Mouse (Mus musculus): ENCODE results near the gene Il3. TPM values are rescaled to one million over a fixed set of nuclear protein-coding genes. Genes with fewer than 3 reads are reported as not detected.

Gene Il3
- polyA plus RNA-seq, 1 experiment, result not detected

- H3K27me3 ChIP-seq (ENCODE audit: control insufficient read depth, insufficient read depth, insufficient read length), result no peaks in the 10 kb centered on the region
- H3ac ChIP-seq (ENCODE audit: control insufficient read depth, insufficient read length), result no peak overlapping the region
- H3K79me2 ChIP-seq (ENCODE audit: control insufficient read depth, insufficient read depth), result no peaks in the 10 kb centered on the region
- no peak overlapping the region for H3K4me2 ChIP-seq (ENCODE audit: low read depth)
- TF ChIP-seq E2F4 (IDR thresholded peaks at IDR 0.05; ENCODE audit: insufficient read depth) (no peak), REST (IDR thresholded peaks at IDR 0.05; ENCODE audit: insufficient read depth, insufficient read length) (no peak), POLR2AphosphoS2 (IDR thresholded peaks at IDR 0.05; ENCODE audit: insufficient read length, low read depth) (no peak), POLR2A (IDR thresholded peaks at IDR 0.05; ENCODE audit: insufficient read length, low read depth) (no peak), TCF3 (IDR thresholded peaks at IDR 0.05; ENCODE audit: insufficient read length, low read depth) (no peak), SRF (IDR thresholded peaks at IDR 0.05; ENCODE audit: control insufficient read depth, insufficient read length, low read depth) (no peak), MYOG (IDR thresholded peaks at IDR 0.05; ENCODE audit: control insufficient read depth in 1 of 3, insufficient read depth in 1 of 3, insufficient read length in 2 of 3, low read depth in 2 of 3) (no peak), MAX (IDR thresholded peaks at IDR 0.05; ENCODE audit: low read depth) (no peak), CEBPB (IDR thresholded peaks at IDR 0.05; ENCODE audit: insufficient read depth, poor library complexity, severe bottlenecking) (no peak), USF1 (IDR thresholded peaks at IDR 0.05; ENCODE audit: low read depth) (no peak), TCF12 (IDR thresholded peaks at IDR 0.05; ENCODE audit: insufficient read depth, poor library complexity, severe bottlenecking) (no peak), MYOD1 (IDR thresholded peaks at IDR 0.05; ENCODE audit: control insufficient read depth in 1 of 3, insufficient read length in 2 of 3, low read depth in 2 of 3) (no peak)
- H3K4me3 ChIP-seq, result no peak overlapping the region
- no peaks in the 10 kb centered on the region for H3K36me3 ChIP-seq (ENCODE audit: control insufficient read depth, insufficient read depth)
Measured at GRCm38 (mm10) chr11:54250575-54250974, 16.5 kb downstream of the Il3 start.

- TF ChIP-seq POLR2AphosphoS2 (IDR thresholded peaks at IDR 0.05; ENCODE audit: insufficient read length, low read depth) (no peak), POLR2A (IDR thresholded peaks at IDR 0.05; ENCODE audit: insufficient read length, low read depth) (no peak), E2F4 (IDR thresholded peaks at IDR 0.05; ENCODE audit: insufficient read depth) (no peak), MAX (IDR thresholded peaks at IDR 0.05; ENCODE audit: low read depth) (no peak), TCF12 (IDR thresholded peaks at IDR 0.05; ENCODE audit: insufficient read depth, poor library complexity, severe bottlenecking) (no peak), REST (IDR thresholded peaks at IDR 0.05; ENCODE audit: insufficient read depth, insufficient read length) (no peak), USF1 (IDR thresholded peaks at IDR 0.05; ENCODE audit: low read depth) (no peak), MYOD1 (IDR thresholded peaks at IDR 0.05; ENCODE audit: control insufficient read depth in 1 of 3, insufficient read length in 2 of 3, low read depth in 2 of 3) (no peak), TCF3 (IDR thresholded peaks at IDR 0.05; ENCODE audit: insufficient read length, low read depth) (no peak), CEBPB (IDR thresholded peaks at IDR 0.05; ENCODE audit: insufficient read depth, poor library complexity, severe bottlenecking) (no peak), SRF (IDR thresholded peaks at IDR 0.05; ENCODE audit: control insufficient read depth, insufficient read length, low read depth) (no peak), MYOG (IDR thresholded peaks at IDR 0.05; ENCODE audit: control insufficient read depth in 1 of 3, insufficient read depth in 1 of 3, insufficient read length in 2 of 3, low read depth in 2 of 3) (no peak)
- H3K4me3 ChIP-seq, result no peak overlapping the region
- no peaks in the 10 kb centered on the region for H3K27me3 ChIP-seq (ENCODE audit: control insufficient read depth, insufficient read depth, insufficient read length)
- H3K36me3 ChIP-seq (ENCODE audit: control insufficient read depth, insufficient read depth), result no peaks in the 10 kb centered on the region
- H3K79me2 ChIP-seq (ENCODE audit: control insufficient read depth, insufficient read depth), result no peaks in the 10 kb centered on the region
- no peak overlapping the region for H3ac ChIP-seq (ENCODE audit: control insufficient read depth, insufficient read length)
- no peak overlapping the region for H3K4me2 ChIP-seq (ENCODE audit: low read depth)
Measured at GRCm38 (mm10) chr11:54249748-54250147, 17.3 kb downstream of the Il3 start.

- no peaks in the 10 kb centered on the region for H3K36me3 ChIP-seq (ENCODE audit: control insufficient read depth, insufficient read depth)
- no peak for TF ChIP-seq MYOD1 (IDR thresholded peaks at IDR 0.05; ENCODE audit: control insufficient read depth in 1 of 3, insufficient read length in 2 of 3, low read depth in 2 of 3)
- no peak for TF ChIP-seq SRF (IDR thresholded peaks at IDR 0.05; ENCODE audit: control insufficient read depth, insufficient read length, low read depth)
- TF ChIP-seq TCF12 (IDR thresholded peaks at IDR 0.05; ENCODE audit: insufficient read depth, poor library complexity, severe bottlenecking), result no peak
- TF ChIP-seq E2F4 (IDR thresholded peaks at IDR 0.05; ENCODE audit: insufficient read depth), result no peak
- TF ChIP-seq REST (IDR thresholded peaks at IDR 0.05; ENCODE audit: insufficient read depth, insufficient read length), result no peak
- no peak for TF ChIP-seq TCF3 (IDR thresholded peaks at IDR 0.05; ENCODE audit: insufficient read length, low read depth)
- no peak for TF ChIP-seq POLR2AphosphoS2 (IDR thresholded peaks at IDR 0.05; ENCODE audit: insufficient read length, low read depth)
- H3K79me2 ChIP-seq (ENCODE audit: control insufficient read depth, insufficient read depth), result no peaks in the 10 kb centered on the region
- H3ac ChIP-seq (ENCODE audit: control insufficient read depth, insufficient read length), result no peak within 1 kb of the TSS
- no peak within 1 kb of the TSS for H3K4me3 ChIP-seq
- H3K4me2 ChIP-seq (ENCODE audit: low read depth), result no peak within 1 kb of the TSS
- no peaks in the 10 kb centered on the region for H3K27me3 ChIP-seq (ENCODE audit: control insufficient read depth, insufficient read depth, insufficient read length)
Measured at GRCm38 (mm10) chr11:54248940-54249717, 17.9 kb downstream of the Il3 start, which contains the start of gene Csf2. Gene Csf2 (minus strand): TSS chr11:54249667.

DNA sequence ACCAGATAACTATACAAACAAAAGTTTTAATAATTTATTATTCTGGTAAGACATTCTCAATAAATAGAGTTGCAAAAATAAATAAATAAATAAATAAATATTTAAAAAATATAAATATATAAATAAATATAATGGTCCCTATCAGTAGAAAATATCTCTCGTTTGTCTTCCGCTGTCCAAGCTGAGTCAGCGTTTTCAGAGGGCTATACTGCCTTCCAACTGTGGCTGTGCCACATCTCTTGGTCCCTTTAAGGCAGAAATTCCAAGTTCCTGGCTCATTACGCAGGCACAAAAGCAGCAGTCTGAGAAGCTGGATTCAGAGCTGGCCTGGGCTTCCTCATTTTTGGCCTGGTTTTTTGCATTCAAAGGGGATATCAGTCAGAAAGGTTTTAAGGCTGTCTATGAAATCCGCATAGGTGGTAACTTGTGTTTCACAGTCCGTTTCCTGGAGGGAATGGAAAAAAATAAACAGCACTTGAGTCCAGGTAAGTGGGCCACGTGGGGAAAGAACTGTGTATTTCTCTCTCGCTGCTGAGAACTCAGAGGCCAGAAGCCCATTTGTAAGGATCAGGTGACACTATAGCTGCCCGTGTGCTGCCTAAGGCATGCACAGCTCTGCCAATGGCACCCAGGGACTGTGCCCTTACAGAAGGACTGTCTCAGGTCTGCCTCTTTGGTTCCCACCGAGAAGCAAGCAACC, 19.7 kb downstream of the Il3 start:
- Histone ChIP-seq H3K36me3 (ENCODE audit: control insufficient read depth, insufficient read depth) (no peaks in the 10 kb centered on the region), H3K4me2 (ENCODE audit: low read depth) (no peak overlapping the region), H3K27me3 (ENCODE audit: control insufficient read depth, insufficient read depth, insufficient read length) (no peaks in the 10 kb centered on the region), H3K4me3 (no peak overlapping the region), H3K79me2 (ENCODE audit: control insufficient read depth, insufficient read depth) (no peaks in the 10 kb centered on the region), H3ac (ENCODE audit: control insufficient read depth, insufficient read length) (no peak overlapping the region)
- no peak for TF ChIP-seq MYOD1 (IDR thresholded peaks at IDR 0.05; ENCODE audit: control insufficient read depth in 1 of 3, insufficient read length in 2 of 3, low read depth in 2 of 3)
- no peak for TF ChIP-seq POLR2A (IDR thresholded peaks at IDR 0.05; ENCODE audit: insufficient read length, low read depth)
- no peak for TF ChIP-seq CEBPB (IDR thresholded peaks at IDR 0.05; ENCODE audit: insufficient read depth, poor library complexity, severe bottlenecking)
- TF ChIP-seq SRF (IDR thresholded peaks at IDR 0.05; ENCODE audit: control insufficient read depth, insufficient read length, low read depth), result no peak
- TF ChIP-seq MYOG (IDR thresholded peaks at IDR 0.05; ENCODE audit: control insufficient read depth in 1 of 3, insufficient read depth in 1 of 3, insufficient read length in 2 of 3, low read depth in 2 of 3), result no peak
- TF ChIP-seq E2F4 (IDR thresholded peaks at IDR 0.05; ENCODE audit: insufficient read depth), result no peak
- no peak for TF ChIP-seq REST (IDR thresholded peaks at IDR 0.05; ENCODE audit: insufficient read depth, insufficient read length)
- TF ChIP-seq TCF12 (IDR thresholded peaks at IDR 0.05; ENCODE audit: insufficient read depth, poor library complexity, severe bottlenecking), result no peak
- TF ChIP-seq TCF3 (IDR thresholded peaks at IDR 0.05; ENCODE audit: insufficient read length, low read depth), result no peak
- TF ChIP-seq MAX (IDR thresholded peaks at IDR 0.05; ENCODE audit: low read depth), result no peak
- no peak for TF ChIP-seq USF1 (IDR thresholded peaks at IDR 0.05; ENCODE audit: low read depth)
- TF ChIP-seq POLR2AphosphoS2 (IDR thresholded peaks at IDR 0.05; ENCODE audit: insufficient read length, low read depth), result no peak

Data from myocyte (in vitro differentiated cells).